Mouse (Mus musculus): Measurements from ENCODE around the gene Fgd5.

GRCm38 (mm10) chr6:92089982-92090381, 111.3 kb downstream of the Fgd5 start:
- TF ChIP-seq TCF3 (IDR thresholded peaks at IDR 0.05; ENCODE audit: insufficient read length, low read depth) (no peak), POLR2A (IDR thresholded peaks at IDR 0.05; ENCODE audit: insufficient read length, low read depth) (no peak), TCF12 (IDR thresholded peaks at IDR 0.05; ENCODE audit: insufficient read depth, poor library complexity, severe bottlenecking) (no peak), CEBPB (IDR thresholded peaks at IDR 0.05; ENCODE audit: insufficient read depth, poor library complexity, severe bottlenecking) (no peak), REST (IDR thresholded peaks at IDR 0.05; ENCODE audit: insufficient read depth, insufficient read length) (no peak), SRF (IDR thresholded peaks at IDR 0.05; ENCODE audit: control insufficient read depth, insufficient read length, low read depth) (no peak), MYOG (IDR thresholded peaks at IDR 0.05; ENCODE audit: control insufficient read depth in 1 of 3, insufficient read depth in 1 of 3, insufficient read length in 2 of 3, low read depth in 2 of 3) (no peak), E2F4 (IDR thresholded peaks at IDR 0.05; ENCODE audit: insufficient read depth) (no peak), USF1 (IDR thresholded peaks at IDR 0.05; ENCODE audit: low read depth) (no peak), MAX (IDR thresholded peaks at IDR 0.05; ENCODE audit: low read depth) (no peak)
